Mouse (Mus musculus) cerebellum, postnatal 25 days (tissue): Measurements from ENCODE around the gene Spink4.
"Not testable (repeated sequence)": the region's sequence is repeated elsewhere in the genome, so short reads cannot be mapped to it uniquely, and the experiment has no call there.

Source experiments
- DNase-seq, 2 experiments: peaks; one replicate each; pipeline ENCODE4 v3.0.0; 2021; ENCODE audit warnings: mixed read lengths in 2 of 2

Gene Spink4

DNA sequence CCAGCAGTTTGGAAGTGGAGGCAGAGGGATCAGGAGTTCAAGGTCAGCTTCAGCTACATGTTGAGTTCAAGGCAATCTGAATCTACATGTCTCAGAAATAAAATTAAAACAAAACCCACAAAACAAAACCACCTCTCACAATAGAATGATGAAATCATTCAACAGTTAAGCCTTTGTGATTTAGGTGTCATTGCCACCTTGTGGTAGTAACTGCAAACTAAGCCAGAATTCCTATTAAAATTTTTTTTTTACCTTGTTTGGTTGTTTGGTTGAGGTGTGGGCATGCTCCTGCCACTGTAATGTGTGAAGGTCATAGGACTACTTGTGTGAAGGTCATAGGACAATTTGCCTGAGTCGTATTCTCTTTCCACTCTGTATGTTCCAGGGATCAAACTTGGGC, 13.6 kb upstream of the Spink4 start:
- peak in 1 of 2 experiments; percentile 8 for DNase-seq

DNA sequence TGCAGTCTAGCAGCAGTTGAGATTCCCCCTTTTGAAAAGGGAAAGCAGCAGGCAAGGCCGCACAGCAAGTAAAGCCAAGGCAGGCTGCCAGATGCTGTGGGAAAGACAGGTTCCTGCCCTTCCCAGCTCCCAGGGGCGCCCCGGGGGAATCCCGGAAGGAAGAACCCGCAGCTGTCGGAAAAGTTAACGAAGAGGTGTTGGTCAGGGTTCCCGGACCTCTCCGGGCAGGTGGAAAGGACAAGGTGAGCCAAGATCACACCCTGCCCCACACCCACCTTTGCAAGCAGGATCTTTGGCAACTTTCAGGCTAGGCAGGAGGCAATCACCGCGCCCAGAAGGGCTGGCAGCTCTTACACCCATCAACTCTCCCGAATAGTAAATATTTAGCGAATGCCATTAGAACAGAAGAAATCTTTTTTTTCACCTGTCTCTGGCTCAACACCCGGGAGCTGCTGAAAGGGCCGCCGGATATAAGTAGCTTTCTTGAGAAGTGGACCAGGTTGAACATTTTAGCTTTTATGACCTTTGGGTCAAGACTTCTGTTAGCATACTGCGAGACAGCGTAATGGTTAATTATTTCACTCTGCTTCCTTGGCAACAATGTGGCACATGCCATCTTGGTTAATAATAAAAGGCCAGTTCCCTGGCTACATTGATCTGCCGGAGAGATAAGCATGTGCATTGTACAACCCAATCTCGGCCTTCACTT, 11.4 kb upstream of the Spink4 start:
- DNase-seq = peak; percentile 35 to 58

- DNase-seq = no peak
Observed at GRCm38 (mm10) chr4:40914287-40914867, 5.5 kb upstream of the Spink4 start.

DNA sequence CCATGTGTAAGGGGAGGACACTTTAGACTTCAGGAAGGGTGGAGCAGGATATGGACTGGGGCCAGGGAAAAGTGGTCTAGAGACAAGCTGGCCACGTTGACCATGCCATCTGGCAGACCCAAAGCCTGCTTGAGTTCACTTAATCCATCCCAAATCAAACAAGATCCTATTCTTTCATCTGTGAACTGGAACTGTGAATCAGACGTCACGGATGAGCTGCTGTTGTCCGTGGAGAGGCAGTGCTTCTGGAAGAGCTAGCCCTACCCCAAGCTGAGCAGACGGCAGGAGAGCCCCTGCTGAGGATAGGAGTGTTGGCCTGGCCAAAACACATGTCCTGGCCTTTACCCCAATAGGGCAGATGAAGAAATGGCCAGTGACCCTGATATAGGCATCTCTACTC, 3.9 kb upstream of the Spink4 start:
- no peak for DNase-seq

- no peak for DNase-seq
Observed at GRCm38 (mm10) chr4:40916592-40917155, 3.2 kb upstream of the Spink4 start.

- DNase-seq = no peak
Observed at GRCm38 (mm10) chr4:40920576-40920975, 724 bp downstream of the Spink4 start.

- no peak for DNase-seq
Observed at GRCm38 (mm10) chr4:40921288-40921687, 1.4 kb downstream of the Spink4 start.

DNA sequence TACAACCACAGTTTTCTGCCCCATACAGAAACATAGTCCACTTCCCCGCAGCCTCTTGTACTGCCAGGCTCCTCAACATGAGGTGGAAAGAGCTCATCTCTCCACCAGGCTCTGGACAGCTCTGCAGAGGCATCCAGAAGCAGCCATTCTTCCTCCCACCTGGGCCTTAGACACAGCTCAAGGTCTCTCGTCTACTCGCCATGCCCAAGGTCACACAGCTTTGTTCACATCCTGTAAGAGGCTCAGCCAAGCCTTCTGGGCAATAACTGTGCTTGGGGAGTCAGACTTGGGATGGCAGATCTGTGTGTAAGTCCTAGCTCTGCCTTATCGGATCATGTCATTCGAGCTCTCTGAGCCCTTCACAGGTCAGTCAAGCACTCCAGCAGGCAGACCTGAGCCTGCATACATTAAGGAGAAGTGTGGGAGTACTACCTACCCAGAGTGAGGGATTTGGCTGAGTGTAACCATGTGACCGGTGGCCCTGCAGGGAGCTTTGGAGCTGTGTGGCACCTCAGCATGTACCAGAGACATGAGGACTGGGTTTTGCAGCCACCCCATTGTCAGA, 3.3 kb downstream of the Spink4 start:
- DNase-seq = no peak

GRCm38 (mm10) chr4:40925568-40925967, 5.7 kb downstream of the Spink4 start:
- DNase-seq = no peak

- DNase-seq = no peak
Observed at GRCm38 (mm10) chr4:40929046-40929445, 9.2 kb downstream of the Spink4 start.

- no peak for DNase-seq
Observed at GRCm38 (mm10) chr4:40933694-40934093, 13.8 kb downstream of the Spink4 start.

DNA sequence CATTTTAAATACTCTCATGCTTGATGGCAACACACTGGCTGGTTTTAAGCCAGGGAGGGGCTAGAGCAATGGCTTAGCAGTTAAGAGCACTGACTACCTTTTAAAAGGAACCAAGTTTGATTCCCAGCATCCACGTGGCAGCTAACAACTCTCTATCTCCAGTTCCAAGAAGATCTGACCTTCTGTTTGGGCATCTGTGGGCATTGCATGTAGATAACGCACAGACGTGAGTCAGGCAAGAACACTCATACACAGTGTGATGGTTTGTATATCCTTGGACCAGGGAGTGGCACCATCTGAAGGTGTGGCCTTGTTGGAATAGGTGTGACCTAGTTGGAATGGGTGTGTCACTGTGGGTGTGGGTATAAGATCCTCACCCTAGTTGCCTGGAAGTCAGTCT, 14.5 kb downstream of the Spink4 start:
- not testable (repeated sequence) for DNase-seq

- DNase-seq = peak; percentile 23 to 45
Observed at GRCm38 (mm10) chr4:40936175-40936839, 16.5 kb downstream of the Spink4 start.

- DNase-seq = no peak
Observed at GRCm38 (mm10) chr4:40938793-40939192, 18.9 kb downstream of the Spink4 start.

GRCm38 (mm10) chr4:40943651-40944050, 23.8 kb downstream of the Spink4 start:
- no peak for DNase-seq

GRCm38 (mm10) chr4:40946516-40947121, 26.8 kb downstream of the Spink4 start:
- DNase-seq = no peak

- DNase-seq = no peak
Observed at GRCm38 (mm10) chr4:40947565-40948159, 27.8 kb downstream of the Spink4 start.

DNA sequence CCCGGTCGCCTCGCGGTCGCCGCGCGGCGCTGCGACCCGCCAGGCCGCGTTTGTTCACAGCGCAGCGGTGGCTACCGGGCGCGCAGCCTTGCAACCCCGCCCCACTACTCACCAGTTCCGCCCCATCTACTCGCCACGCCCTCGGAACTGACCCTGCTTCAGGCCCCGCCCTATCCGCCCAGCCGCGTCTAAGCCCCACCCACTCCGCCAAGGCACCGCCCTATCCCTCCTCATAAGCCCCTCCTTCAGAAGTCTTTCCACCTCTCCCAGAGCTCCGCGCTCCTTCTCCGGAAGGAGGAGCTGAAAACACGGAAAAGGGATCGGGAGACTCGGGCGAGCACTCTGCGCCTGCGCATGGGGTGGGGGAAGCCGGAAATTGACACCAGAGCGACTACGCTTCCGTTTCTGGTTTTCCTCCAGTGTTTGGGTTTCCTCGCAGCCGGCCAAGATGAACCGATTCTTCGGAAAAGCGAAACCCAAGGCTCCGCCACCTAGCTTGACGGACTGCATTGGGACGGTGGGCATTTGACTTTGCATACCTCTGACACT, 28.4 kb downstream of the Spink4 start, which contains the start of the genes Bag1 and Chmp5:
Bag1 (minus strand) TSS at position 135 of the 549 bp plus-strand sequence.
Chmp5 (plus strand) TSS at position 248 of the 549 bp plus-strand sequence.
- peak; percentile 98 to 99 for DNase-seq

- DNase-seq = peak in 1 of 2 experiments; percentile 12
Observed at GRCm38 (mm10) chr4:40953521-40953920, 33.7 kb downstream of the Spink4 start.

DNA sequence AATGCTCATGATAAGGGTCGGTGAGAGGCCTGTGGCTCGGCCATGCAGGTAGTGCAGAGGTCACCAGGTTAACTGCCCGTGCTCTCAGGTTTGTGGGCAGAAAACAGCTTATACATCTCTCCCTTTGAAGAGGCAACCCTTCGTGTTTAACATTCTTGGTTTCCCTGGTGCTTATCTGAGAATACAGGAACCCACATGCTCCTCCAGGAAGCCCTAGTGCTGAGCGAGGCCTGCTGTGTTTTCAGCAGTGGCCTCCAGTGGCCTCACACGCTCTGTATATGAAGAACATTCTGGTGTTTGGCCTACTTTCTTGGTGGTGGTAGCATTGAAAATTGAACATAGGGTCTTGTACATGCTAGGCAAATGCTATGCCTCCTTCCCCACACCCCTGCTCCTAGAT, 36.1 kb downstream of the Spink4 start:
- DNase-seq = no peak

DNA sequence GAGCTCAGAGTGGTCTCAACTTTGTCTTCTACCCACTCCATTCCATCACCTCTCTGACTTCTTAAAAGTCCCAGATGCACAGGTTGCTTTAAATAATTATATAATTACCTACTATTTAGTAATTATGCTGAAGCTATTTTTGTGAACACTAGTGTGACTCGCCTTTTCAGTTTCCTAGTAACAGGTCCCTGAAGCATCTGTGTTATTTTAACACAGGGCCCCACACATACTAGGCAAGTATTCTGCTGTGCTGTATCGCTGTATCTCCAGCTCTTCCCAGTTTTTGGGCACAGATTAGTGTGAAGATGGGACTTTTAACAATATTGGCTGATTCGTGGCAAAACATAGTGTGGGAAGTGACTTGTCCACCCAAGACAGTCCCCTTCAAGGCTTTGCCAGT, 43.7 kb downstream of the Spink4 start:
- DNase-seq = no peak

DNA sequence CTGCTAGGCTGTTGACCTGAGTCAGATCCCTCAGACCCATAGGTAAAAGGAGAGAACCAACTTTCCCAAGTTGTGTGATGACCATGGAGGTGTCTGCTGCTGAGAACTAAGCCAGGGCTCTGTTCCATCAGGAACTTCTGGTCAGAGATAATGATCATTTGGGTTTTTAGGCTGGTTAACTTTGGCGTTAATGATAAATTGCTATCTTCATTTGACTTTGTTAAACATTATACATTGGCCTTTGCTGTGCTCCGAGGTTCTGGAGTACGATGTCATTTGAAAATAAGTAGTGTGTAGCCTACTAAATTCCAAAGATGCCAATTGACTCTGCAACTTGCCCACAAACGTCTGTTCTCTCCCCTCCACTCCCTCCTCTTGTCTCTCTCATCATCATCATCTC, 49.3 kb downstream of the Spink4 start:
- no peak for DNase-seq
